Mouse (Mus musculus) C2C12 (cell line): Measurements from ENCODE around the gene Cbs. TPM values are rescaled to one million over a fixed set of nuclear protein-coding genes. Genes with fewer than 3 reads are reported as not detected.

Source experiments
- H3K27me3 ChIP-seq: one replicate; pipeline ENCODE4 v1.6.1; 2011; ENCODE audit not compliant: control insufficient read depth, insufficient read depth, insufficient read length
- H3K36me3 ChIP-seq: one replicate; pipeline ENCODE4 v1.6.1; 2011; ENCODE audit not compliant: control insufficient read depth, insufficient read depth
- H3K4me3 ChIP-seq: one replicate; pipeline ENCODE4 v1.5.1; 2011; ENCODE audit warnings: mild to moderate bottlenecking, control low read depth; ENCODE audit not compliant: poor library complexity, insufficient read depth, severe bottlenecking
- H3K79me2 ChIP-seq: one replicate; pipeline ENCODE4 v1.6.1; 2011; ENCODE audit not compliant: control insufficient read depth, insufficient read depth
- H3K79me3 ChIP-seq: one replicate; pipeline ENCODE4 v1.6.1; 2011; ENCODE audit warnings: low read depth, control low read depth
- H3ac ChIP-seq: one replicate; pipeline ENCODE3; 2011; ENCODE audit warnings: low read depth; ENCODE audit not compliant: control insufficient read depth, insufficient read length
- CEBPB ChIP-seq: IDR thresholded peaks from one replicate; pipeline ENCODE4 v1.6.1; 2011; ENCODE audit warnings: low read depth, mild to moderate bottlenecking, control low read depth, moderate library complexity
- CTCF ChIP-seq: IDR thresholded peaks from one replicate; pipeline ENCODE4 v1.5.1; 2011; ENCODE audit not compliant: control insufficient read depth, insufficient read depth, insufficient read length
- FOSL1 ChIP-seq: IDR thresholded peaks from one replicate; pipeline ENCODE4 v1.8.0; 2011; ENCODE audit warnings: mild to moderate bottlenecking, low read length; ENCODE audit not compliant: poor library complexity, insufficient read depth, severe bottlenecking
- MAX ChIP-seq: IDR thresholded peaks from one replicate; pipeline ENCODE4 v1.6.1; 2011; ENCODE audit warnings: mild to moderate bottlenecking, control low read depth
- MYOD1 ChIP-seq: IDR thresholded peaks from one replicate; pipeline ENCODE4 v1.6.1; 2011; ENCODE audit warnings: low read depth; ENCODE audit not compliant: control insufficient read depth, insufficient read length
- MYOG ChIP-seq: IDR thresholded peaks from one replicate; pipeline ENCODE4 v1.6.1; 2011; ENCODE audit not compliant: control insufficient read depth, insufficient read length; ENCODE audit errors: extremely low read depth
- USF1 ChIP-seq: IDR thresholded peaks from one replicate; pipeline ENCODE4 v1.6.1; 2011; ENCODE audit warnings: low read depth, mild to moderate bottlenecking, control low read depth, moderate library complexity
- polyA plus RNA-seq: library from polyadenylated mRNA; unstranded; fragments of >200 nt; fragmentation: generic; extraction: Trizol; gene quantifications from one replicate; pipeline ENCODE4 v1.2.1, GENCODE M21; 2012; ENCODE audit warnings: missing spikeins

Cbs gene
- polyA plus RNA-seq, 1 experiment: 0.25 TPM

DNA sequence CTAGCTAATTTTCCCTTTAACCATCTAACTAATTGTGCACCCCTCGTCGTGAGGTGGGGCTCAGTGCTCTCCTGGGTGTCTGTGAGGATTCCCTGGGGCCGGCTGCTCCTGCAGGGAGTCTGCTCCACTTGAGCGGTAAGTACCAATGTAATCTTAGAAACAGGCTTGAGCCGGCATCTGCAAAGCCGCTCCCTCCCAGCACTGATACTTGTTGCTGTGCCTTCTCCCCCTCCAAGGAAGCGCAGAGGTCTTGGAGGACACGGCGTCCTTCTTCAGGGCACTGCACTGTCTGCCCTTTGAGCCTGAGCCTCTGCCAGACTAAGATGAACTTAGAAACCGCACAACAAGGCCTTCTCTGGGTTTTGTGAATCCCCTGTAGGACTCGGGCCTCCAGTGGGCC is 46.2 kb downstream of the Cbs start:
- H3K27me3 ChIP-seq: no peaks in the 10 kb centered on the region
- H3K4me3 ChIP-seq: no peak overlapping the region
- H3K79me3 ChIP-seq: no peaks in the 10 kb centered on the region
- H3ac ChIP-seq: no peak overlapping the region
- no peak for TF ChIP-seq USF1
- TF ChIP-seq MYOG: no peak
- TF ChIP-seq MYOD1: no peak
- no peak for TF ChIP-seq MAX
- TF ChIP-seq FOSL1: no peak
- no peak for TF ChIP-seq CEBPB
- no peak for TF ChIP-seq CTCF
- peaks cover 7% of the 10 kb centered on the region for H3K36me3 ChIP-seq
- H3K79me2 ChIP-seq: no peaks in the 10 kb centered on the region

DNA sequence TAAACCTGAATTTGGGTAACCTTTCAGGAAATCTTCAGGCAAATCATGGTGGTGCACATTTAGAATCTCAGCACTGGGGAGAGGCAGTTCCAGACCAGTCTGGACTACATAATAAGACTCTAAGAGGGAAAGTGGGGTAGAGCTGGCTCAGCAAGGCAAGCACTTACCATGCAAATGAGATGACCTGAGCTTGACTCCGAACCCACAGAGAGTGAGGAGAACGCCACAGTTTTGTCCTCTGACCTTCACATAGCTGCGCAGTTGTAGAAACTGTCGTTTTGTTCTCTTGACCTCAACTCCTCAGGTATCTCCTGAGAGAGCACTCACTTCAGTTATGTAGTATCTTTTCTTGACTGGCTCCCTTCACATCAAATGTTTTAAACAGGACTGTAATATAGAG is 48.3 kb downstream of the Cbs start:
- Histone ChIP-seq H3K4me3 (no peak overlapping the region), H3K36me3 (peaks cover 7% of the 10 kb centered on the region), H3K79me3 (no peaks in the 10 kb centered on the region), H3K27me3 (no peaks in the 10 kb centered on the region), H3ac (no peak overlapping the region), H3K79me2 (no peaks in the 10 kb centered on the region)
- TF ChIP-seq CEBPB (no peak), CTCF (no peak), FOSL1 (no peak), MYOG (no peak), USF1 (no peak), MYOD1 (no peak), MAX (no peak)

DNA sequence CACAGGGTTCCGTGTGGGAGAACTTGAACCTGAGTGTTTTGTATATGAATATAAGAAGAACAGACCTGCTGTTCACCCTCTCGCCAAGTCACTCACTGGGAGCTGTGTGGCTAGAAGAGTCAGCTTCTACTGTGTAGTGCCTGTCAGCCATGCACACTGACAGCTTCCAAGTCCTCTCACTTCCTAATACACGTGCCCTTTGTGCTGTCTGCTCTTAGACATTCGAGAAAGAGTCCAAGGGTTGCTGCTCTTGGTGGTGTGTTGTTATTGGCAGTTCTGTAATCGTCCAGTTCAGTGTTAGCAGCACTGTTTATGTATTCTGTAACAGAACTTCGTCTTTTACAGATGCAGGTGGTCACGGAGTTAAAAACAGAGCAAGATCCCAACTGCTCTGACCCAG is 48.9 kb downstream of the Cbs start:
- H3K27me3 ChIP-seq: no peaks in the 10 kb centered on the region
- no peak for TF ChIP-seq MYOG
- no peak for TF ChIP-seq MYOD1
- TF ChIP-seq MAX: no peak
- TF ChIP-seq CTCF: no peak
- TF ChIP-seq CEBPB: no peak
- no peak for TF ChIP-seq USF1
- TF ChIP-seq FOSL1: no peak
- peaks cover 7% of the 10 kb centered on the region for H3K36me3 ChIP-seq

DNA sequence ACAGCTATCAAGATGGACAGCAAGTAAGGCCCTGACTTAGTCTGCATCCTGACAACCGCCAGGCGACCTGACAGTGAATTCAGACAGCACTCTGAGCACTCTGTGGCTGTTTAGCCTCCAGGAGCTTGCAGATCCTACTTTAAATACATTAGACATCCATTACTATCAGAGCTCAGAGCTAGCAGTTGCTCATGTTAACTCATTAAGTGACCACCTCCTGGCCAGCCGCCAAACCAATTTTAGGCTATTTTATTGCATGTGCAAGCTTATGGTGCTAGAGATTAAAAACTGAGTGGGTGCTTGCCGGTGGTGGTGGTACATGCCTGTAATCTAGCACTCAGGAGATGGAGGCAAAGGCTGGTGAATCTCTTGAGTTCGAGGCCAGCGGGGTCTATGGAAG is 53.3 kb downstream of the Cbs start:
- TF ChIP-seq USF1: no peak
- TF ChIP-seq FOSL1: no peak
- no peak for TF ChIP-seq MYOD1
- TF ChIP-seq CEBPB: no peak
- TF ChIP-seq MAX: no peak
- TF ChIP-seq MYOG: no peak
- TF ChIP-seq CTCF: no peak

More for the DNA sequence above, 48.9 kb downstream of the Cbs start:
- H3K79me3 ChIP-seq: no peaks in the 10 kb centered on the region
- no peak overlapping the region for H3ac ChIP-seq
- H3K4me3 ChIP-seq: no peak overlapping the region
- H3K79me2 ChIP-seq: no peaks in the 10 kb centered on the region

DNA sequence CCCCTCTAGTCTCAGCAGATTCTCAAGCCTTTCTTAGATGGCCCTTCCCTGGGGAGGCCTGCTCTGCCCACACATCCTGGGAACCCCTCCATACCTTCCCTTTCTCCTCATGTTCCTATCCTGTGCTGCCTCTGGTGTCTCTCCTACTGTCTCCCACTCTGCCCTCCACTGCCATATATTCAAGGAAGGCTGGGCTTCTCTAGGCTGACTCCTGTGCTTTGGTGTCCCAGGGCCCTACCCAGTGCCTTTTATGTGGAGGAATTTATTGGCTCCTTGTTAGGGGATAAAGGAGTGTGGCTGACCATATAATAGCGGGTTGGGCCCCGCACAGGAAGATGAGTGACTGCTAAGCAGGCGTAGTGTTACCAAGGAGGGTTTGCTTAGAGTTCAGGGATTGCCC is 53.9 kb downstream of the Cbs start:
- no peaks in the 10 kb centered on the region for H3K36me3 ChIP-seq
- no peak overlapping the region for H3ac ChIP-seq
- TF ChIP-seq MAX: no peak
- no peak for TF ChIP-seq CTCF
- TF ChIP-seq CEBPB: no peak
- no peak for TF ChIP-seq FOSL1
- no peak for TF ChIP-seq USF1
- TF ChIP-seq MYOD1: no peak
- TF ChIP-seq MYOG: no peak
- no peaks in the 10 kb centered on the region for H3K27me3 ChIP-seq
- no peaks in the 10 kb centered on the region for H3K79me3 ChIP-seq
- H3K4me3 ChIP-seq: no peak overlapping the region
- peaks cover 9% of the 10 kb centered on the region for H3K79me2 ChIP-seq

More for the DNA sequence above, 53.3 kb downstream of the Cbs start:
- H3ac ChIP-seq: no peak overlapping the region
- peaks cover 9% of the 10 kb centered on the region for H3K79me2 ChIP-seq
- no peak overlapping the region for H3K4me3 ChIP-seq
- no peaks in the 10 kb centered on the region for H3K27me3 ChIP-seq
- no peaks in the 10 kb centered on the region for H3K36me3 ChIP-seq
- H3K79me3 ChIP-seq: no peaks in the 10 kb centered on the region

DNA sequence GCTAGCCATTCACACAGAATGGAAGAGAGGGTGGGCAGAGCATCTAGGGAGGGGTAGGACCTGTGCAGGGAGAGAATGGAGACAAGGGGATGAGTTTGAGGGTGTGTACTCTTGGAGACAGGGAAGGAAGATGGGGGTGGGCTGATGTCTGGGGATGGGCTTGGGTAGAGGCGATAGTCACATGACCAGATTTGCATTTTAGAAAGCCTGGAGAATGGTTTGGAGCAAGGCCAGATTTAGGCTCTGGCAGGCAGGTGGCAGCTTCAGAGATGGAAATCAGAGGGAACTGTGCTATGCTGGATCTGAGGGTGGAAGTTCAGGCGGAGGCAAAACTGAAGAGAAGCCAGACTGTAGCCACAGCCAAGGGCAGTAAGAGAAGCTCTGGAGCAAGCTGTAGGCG is 56.7 kb downstream of the Cbs start:
- Histone ChIP-seq H3K79me3 (no peaks in the 10 kb centered on the region), H3K79me2 (peaks cover 23% of the 10 kb centered on the region), H3ac (no peak overlapping the region), H3K36me3 (no peaks in the 10 kb centered on the region), H3K4me3 (no peak overlapping the region), H3K27me3 (no peaks in the 10 kb centered on the region)
- no peak for TF ChIP-seq MAX
- TF ChIP-seq CEBPB: no peak
- no peak for TF ChIP-seq USF1
